Mouse (Mus musculus) thymus, postnatal 4 days (tissue): Measurements from ENCODE around the gene Gm43064.
"Not testable (repeated sequence)": the region's sequence is repeated elsewhere in the genome, so short reads cannot be mapped to it uniquely, and the experiment has no call there.

Experiments
- DNase-seq: peaks from one replicate; pipeline ENCODE4 v3.0.0; 2021

The Gm43064 gene

DNA sequence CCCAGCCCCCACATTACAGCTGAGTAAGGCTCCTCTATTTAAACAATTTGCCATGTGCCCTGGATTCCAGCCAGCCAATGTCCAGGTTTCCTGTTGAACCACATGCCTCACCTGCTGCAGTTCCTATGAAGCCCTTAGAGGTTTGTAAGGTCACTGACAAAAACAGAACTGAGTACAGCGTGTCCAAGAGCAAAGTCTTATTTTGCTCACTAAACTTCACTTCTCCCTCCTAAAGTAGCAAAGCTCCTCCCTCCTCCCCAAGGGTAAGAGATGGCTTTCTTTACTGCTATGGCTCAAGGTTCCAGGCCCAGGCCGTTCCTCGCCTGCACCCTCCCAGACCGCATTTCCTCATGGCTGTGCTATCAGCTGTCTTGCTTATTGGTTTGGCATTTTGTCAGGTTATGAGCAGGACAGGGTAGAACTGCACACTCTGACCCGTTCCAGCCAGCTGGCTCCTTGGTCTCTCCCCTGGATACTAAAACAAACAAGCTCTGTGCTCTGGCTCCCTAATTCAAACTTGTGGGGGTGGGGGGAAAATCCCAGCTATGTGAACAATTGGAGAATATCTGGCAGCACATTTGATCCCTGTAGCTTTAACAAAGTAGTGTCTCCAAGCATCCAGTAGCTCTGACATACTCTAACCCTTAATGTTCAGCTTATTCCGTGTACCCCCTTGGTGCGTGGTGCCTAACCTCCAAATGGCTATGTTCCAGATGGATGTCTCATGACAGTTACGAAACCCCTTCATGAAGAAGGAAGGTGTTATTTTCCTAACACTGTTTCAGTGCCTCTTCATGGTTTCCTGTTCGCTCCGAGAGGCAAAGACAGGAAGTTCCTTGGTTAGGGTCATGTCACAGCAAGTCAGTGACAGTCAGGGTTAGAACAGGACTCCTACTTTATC is 7.5 kb upstream of the Gm43064 start:
- DNase-seq: peak; percentile 57

DNA sequence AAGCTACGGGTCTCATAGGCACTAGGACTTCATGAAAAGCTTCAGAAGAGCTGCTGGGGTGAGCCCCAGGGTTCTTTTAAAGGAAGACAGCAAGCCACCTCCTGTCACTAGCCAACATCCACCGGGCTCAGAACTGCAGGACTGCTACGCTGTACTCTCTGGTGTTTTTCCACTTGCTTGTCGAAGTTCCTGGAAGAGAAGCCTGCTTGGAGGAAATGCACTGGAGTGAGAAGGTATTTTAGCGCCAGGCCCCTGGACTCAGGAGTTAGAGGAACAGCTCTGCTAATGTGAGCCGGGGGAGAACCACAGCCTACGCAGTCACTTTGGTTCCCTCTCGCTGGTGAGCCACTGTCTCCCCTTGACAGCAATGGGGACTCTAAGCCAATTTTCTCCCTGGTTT is 6.5 kb upstream of the Gm43064 start:
- DNase-seq: peak; percentile 54

DNA sequence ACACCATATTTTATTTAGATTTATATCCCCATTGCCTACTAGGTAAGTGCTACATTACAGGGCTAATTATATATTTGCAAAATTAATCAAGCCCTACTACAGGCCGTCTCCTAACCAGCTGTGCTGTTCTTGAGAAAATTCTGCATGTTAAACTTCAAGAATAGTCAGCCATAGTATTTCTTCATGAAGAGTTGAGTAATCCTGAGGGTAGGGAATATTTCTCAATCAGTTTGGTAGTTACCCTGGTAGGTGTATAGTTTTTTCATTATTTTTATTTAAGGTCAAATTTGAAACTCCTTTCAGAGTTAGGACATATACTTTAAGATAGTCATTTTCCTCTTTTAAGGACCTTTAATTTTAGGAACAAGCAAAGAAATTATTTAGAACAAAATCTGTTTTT is 3.7 kb upstream of the Gm43064 start:
- DNase-seq: no peak

DNA sequence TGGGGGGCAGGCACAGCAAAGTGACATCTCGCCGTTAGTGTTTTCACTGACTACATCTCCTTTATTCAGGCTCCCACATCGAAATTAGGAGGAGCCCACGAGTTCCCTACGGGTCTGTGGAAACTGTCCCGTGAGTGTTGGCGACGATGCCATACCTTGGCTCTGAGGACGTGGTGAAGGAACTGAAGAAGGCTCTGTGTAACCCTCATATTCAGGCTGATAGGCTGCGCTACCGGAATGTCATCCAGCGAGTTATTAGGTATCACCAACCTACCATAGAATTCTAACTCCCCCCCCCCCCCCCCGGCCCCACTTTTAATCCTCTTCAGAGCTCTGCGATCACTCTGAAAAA is 402 bp downstream of the Gm43064 start:
- no peak for DNase-seq

DNA sequence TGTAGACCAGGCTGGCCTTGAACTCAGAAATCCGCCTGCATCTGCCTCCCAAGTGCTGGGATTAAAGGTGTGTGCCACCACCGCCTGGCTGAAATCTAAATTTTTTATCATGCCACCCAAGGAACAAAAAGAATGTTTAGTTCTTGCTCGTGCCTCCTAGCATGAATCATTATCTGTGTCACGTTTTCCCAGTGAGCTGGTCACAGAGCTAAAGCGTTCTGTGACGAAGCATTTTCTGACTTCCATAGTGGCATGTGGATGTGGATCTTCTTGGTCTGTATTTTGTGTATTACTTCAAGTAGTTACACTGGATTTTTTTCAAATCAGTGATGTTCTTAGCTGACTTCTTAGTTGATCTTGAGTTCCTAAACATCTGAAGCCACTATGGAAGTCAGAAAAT is 1.6 kb downstream of the Gm43064 start:
- no peak for DNase-seq

DNA sequence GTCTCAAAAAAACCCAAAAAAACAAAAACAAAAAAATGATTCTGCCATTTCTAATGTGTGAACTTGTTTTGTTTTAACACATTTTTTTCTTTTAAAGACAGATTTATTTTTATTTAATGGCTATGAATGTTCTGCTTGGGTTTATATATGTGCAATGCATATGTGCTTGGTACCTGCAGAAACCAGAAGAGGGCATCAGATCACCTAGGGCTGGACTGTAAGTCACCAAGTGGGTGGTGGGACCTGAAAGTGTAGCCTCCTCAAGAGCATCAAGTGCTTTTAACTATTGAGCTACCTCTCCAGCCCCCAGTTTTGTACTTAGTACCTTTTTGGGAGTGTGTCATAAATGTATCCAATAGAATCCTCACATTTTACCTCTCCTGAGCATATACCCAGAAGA is 18.2 kb downstream of the Gm43064 start:
- DNase-seq: peak; percentile 21

DNA sequence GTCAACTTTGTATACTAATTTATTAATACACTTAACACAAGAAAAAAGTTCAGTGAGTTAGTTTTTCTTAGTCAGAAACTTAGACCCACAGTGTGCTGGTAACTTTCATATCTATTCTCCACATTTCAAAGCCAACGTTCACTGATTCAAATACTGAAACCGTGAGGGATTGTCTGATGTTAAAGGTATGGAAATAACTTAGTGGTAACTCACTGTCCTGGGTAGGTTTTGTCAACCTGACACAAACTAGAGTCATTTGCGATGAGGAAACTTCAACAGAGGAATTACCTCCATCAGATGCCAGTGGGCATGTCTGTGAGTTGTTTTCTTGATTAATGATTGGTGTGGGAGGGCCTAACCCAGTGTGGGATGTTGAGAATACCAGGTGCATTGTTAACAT is 19.7 kb downstream of the Gm43064 start:
- DNase-seq: no peak

DNA sequence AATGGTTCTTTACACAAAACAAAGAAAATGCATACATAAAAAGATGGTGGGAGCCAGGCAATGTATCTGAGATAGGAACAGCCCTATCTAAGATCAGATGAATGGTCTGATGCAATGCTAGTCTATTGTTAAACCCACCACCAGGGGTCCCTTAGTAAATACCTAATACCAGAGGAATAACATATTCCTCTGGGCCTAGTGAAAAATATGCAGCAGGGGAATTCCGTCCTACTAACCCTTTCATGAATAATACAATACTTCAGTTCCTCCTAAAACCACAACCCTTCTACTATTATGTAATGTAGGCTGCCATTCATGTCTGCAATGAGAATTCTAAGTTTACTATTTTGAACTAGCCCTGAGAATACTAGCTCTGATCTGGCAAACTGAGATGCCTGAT is 21.3 kb downstream of the Gm43064 start:
- not testable (repeated sequence) for DNase-seq

DNA sequence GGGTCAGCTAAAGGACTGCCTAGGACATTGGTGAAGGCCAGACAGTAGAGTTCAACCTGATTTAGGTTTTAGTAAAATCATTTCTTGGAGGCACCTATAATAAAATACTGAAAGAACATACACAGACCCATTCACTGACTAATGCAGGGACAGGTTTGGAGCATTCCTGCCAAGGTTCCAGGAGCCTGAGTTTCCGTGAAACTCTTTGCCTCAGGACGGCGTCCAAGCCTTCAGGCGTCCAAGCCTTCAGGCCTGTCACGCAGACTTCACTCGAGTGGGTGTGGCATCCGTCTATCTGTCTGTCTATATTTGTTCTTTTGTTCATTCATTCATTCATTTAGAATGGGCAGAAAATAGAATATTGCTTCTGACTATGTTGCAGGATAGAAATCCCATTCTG is 21.8 kb downstream of the Gm43064 start:
- DNase-seq: no peak

DNA sequence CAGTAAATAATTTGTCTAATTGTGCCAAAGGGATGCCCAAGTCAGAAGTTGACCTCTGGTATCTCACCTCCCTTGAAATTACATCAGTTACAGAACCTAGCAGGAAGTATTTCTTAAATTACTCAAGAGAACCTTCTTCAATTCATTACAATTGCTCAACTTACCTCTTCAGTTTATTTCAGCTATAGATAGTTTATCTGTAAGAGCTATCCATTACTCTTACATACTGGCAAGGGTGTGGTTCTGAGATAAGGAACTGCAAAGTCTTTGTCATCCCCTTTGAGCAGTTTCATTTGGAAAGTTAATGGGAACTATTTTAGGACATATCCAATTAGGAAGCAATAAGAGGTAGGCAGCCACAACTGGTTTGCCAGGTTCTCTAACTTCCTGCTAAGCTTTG is 23.1 kb downstream of the Gm43064 start, which contains the start of gene Bcl2l15:
Bcl2l15 (plus strand) TSS at position 176 of the 400 bp plus-strand sequence.
- no peak for DNase-seq

DNA sequence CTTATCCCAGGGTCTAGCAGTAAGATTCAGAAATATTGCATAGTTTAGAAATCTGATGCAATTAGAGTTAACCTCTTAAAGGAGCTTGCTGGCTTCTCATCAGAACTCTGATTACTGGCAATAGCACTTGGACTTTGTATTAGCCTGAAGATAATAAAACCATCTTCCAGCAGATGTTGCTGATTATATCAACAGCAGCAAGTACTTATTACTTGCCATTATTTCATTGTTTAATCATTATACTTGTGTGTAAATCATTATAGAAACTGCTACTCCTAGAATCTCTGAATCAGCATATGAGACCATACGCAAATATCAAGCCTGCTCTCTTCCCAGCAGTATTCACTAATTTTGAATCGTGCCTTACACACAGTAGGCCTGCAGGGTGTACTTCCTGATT is 24.6 kb downstream of the Gm43064 start:
- no peak for DNase-seq

DNA sequence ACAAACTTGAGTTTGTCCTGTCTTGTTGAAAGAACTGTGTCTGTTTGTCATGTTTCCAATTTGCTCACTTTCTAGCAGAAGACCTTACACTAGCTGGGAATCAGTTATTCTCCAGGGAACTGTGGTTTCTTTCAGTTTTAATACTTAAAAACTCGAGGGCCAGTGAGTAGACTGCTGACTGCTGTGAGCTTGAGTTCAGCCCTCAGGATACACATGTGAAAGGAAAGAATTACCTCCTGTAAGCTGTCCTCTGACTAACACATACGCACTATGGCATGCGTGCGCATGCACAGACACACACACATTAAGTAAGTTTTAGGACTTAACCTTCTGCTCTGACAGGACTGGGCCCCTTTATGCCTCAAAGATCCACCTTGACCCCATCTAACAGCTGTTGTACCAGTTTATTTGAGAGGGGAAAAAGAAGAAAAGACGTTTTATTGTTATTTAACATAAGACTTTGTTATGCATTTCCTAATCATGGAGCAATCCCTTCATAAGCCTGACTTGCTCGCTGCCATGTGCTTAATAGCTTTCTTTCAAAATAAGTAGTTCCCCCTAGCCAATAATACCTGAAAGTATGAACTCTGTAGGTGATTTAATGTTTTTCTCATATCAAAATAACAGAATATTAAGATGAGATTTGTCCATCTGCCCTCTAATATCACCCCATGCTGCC is 26.0 kb downstream of the Gm43064 start:
- DNase-seq: no peak

DNA sequence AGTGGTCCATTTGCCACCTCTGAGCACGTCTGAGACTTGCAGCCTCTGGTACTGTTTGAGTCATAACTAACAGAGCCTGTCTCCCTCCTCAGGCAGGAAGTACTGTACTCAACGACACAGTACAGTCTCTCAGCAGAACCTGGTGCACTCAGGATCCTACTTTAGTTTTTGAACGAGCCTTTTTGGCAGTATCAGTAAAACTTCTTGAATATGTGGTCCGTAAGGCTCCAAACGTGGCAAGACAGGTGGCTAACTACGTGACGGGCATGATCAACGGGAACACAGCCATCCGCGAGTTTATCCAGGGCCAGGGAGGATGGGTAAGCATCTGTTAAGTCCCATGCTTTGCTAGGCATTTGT is 26.6 kb downstream of the Gm43064 start:
- DNase-seq: no peak

DNA sequence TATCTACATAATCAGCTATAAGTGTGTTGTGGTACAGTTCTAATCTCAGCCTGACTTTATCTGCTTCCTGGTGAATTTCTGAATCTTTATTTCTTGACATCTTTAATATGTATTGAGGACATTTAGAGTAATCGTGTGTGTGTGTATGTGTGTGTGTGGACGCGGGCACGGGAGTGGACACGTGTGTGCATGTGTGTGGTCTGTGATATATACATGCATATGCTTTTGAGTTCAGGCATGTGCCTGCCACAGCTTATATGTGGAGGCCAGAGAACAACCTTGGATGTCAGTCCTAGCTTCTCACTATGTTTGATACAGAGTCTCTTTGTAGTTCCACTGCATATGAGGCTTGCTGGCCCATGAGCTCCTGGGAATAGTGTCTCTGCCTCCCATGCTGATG is 27.1 kb downstream of the Gm43064 start:
- DNase-seq: no peak

DNA sequence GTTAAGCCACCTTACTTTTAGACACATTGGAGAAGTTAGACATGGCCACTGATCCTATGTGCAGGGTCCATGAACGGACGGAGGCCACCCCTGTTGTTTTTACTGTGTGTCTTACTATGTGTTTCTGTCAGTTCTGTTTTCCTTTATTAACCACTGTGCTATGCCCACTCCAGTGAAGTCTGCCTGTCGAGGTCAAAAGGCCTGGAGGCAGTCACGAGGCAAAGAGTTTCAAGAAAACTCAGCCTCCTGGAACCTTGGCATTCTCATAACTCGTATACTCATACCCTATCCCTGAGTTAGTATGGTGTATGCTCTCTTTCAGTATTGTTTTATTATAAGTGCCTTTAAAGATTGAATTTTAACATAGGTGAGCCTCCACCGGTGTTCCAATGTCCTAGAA is 30.3 kb downstream of the Gm43064 start:
- DNase-seq: no peak

DNA sequence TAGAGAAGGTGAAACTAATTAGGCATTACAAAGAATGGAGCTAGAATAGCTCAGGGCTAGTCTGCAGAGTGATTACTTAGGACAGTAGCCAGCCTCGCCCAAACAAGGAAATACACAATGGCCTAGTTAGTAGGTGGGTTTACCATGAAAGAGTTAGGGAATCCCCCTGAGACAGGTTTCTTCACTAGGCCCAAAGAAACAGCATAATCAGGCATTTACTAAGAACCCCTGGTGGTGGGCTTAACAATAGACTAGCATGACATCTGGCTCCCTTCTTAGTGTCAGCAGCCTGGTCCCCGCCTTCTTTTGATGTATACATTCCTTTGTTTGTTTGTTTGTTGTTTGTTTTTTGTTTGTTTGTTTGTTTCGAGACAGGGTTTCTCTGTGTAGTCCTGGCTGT is 30.8 kb downstream of the Gm43064 start:
- not testable (repeated sequence) for DNase-seq

DNA sequence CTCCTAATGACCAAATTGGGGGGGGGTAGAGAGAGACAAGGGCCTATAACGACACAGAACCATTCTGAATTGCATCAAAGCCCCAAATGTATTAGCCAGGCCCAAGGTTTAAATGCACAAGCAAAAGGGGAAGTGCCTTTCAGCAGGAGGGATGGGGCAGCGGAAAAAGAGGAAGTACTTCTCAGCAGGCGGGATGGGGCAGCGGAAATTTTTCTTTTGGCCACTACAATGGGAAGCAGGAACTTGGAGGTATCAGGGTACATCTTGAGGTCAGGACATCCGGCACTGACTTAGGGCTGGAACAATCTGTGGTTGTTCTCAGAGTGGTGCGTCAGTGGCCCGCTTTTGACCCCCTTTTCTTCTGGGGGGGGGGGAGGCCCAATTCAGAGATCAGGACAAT is 31.6 kb downstream of the Gm43064 start:
- DNase-seq: not testable (repeated sequence)

DNA sequence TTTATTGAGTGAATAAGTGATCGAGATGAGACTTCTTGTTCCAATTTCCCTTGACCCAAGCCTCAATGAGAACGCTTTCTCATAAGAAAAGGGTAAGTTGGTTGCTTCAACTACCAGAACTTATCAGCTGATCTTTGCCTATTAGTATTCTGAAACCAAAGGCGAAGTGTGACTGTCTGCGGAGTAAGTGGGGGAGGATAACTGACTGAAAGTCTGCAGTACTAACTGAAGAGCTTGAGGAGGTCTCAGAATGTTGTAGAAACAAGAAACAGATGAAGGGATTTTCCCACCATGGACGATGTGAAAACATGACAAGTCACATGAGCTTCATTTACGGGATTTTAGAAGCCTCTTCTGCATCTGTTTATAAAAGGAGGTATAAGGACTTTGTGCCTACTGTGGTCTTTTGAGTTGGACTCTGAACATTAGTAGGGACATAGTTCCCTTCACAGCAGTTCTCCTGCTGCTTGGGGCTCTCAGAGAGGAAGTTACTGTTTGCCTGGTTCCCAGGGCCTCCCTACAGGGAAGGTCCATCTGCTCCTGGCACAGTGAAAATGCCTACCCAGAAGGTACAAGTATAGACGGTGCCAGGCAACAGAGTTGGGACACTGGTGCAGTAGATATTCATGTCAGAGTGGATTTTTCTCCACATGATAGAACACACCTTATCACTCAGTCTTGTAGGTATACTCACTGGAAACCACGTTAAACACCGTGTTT is 41.4 kb downstream of the Gm43064 start:
- no peak for DNase-seq

DNA sequence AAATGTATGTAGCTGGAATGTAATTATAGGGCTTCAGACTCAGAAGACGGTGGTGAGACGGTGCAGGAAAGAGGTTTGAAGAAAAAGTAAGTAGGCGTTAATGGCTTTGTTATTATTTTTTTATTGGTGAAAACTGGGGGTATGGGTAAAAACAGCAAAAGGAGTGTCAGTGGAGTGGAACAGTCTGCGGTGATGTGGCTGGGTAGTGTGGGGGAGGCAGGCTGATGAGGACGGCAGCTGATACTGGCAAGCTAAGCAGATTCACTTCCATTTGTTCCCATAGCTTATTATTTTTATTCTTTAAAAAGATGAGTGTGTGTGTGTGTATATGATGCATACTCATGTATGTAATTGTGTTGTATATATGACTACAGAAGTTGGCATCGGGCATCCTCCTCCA is 42.1 kb downstream of the Gm43064 start:
- no peak for DNase-seq

DNA sequence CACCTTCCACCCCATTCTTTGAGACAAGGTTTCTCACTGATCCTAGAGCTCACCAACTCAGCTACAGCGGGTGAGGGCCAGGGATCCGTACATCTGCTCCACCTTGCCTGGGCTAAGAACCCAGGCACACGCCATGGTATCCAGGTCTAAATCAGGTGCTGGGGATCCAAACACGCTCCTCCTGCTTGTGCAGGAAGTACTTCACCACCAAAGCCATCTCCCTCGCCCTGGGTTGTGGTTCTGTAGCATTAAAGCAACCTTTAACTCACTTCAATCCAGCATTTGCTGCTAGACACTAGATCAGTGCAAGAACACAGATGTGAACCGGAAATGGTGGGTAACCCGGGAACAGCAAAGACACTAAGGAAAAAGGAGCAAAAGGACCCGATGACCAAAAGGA is 42.5 kb downstream of the Gm43064 start:
- no peak for DNase-seq

DNA sequence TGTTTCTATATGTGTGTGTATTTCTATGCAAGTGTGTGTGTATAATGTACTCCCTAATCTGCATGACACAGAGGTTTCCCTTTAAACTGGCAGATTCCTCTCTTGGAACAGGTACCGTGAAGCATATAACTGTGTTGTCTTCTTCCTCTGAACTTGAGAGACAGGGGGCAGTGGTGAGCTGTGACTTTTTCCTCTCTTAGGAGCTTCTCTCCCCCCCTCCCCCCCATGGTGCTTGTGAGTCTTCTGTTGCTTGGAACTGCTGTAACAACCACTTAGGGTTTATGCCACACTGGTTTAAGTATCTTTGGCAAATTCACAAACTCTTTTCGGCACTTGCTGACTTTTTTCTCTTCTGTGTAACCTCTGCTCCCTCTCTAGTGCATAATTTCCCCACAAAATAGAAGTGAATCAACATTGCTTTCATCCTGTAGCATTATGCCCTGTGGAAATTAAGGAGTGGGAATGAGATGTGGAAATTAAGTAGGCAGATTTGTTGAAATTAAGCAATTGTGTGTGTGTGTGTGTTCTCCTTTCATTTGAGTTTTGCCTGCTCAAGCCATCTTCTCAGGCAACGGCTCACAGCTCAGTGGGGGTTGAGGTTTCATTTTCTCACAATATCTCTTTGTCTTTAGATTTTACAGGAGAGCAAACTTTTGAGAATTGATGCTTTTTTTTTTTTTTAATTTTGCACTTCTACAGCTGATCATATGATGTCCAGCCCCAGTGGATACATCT is 43.4 kb downstream of the Gm43064 start:
- peak; percentile 92 for DNase-seq

DNA sequence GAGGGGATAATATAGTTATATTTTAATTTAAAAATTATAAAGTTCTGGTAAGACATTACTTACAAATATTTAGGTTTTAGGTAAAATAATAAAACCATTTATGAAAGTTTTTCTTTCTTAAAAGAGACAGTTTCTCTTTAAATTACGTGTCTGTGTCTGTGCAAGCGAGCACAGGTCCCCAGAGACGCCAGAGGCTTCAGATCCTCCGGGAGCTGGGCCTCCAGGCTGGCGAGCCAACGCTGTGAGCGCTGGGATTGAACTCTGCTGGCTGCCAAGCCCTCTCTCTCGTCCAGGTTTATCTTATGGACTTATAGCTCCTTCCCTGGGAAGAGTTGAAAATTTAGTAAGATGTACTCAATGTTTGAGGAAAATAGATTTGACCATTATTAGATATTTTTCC is 44.4 kb downstream of the Gm43064 start:
- DNase-seq: no peak
